Mouse (Mus musculus) forebrain, postnatal 0 days (tissue): ENCODE data around the gene Rnase13. TPM values are rescaled to one million over a fixed set of nuclear protein-coding genes. Genes with fewer than 3 reads are reported as not detected.

ENCODE experiments used
- ATAC-seq: fragments of 200-750 bp; cut with Nextera tagmentation; 2 replicates; pipeline ENCODE4 v1.8.0; 2017; ENCODE audit warnings: mild to moderate bottlenecking, moderate library complexity
- DNase-seq: peaks from one replicate; pipeline ENCODE4 v3.0.0-alpha.2; 2015
- H3K27ac ChIP-seq: fragments of 300-500 bp; sonication (generic); 2 replicates; pipeline ENCODE4 v1.5.1; 2014; ENCODE audit warnings: low read depth, mild to moderate bottlenecking, antibody characterized with exemption, low read length, moderate library complexity, mixed read lengths
- H3K27me3 ChIP-seq: fragments of 300-500 bp; sonication (generic); 2 replicates; pipeline ENCODE4 v1.6.1; 2014; ENCODE audit warnings: mild to moderate bottlenecking, low read length, mixed read lengths; ENCODE audit not compliant: insufficient read depth
- H3K36me3 ChIP-seq: fragments of 300-500 bp; sonication (generic); 2 replicates; pipeline ENCODE4 v1.6.1; 2014; ENCODE audit warnings: mild to moderate bottlenecking, moderate library complexity; ENCODE audit not compliant: insufficient read depth
- H3K4me1 ChIP-seq: fragments of 300-500 bp; sonication (generic); 2 replicates; pipeline ENCODE4 v1.6.1; 2014; ENCODE audit warnings: antibody characterized with exemption; ENCODE audit not compliant: insufficient read depth
- H3K4me2 ChIP-seq: fragments of 300-500 bp; sonication (generic); 2 replicates; pipeline ENCODE4 v1.6.1; 2014; ENCODE audit warnings: low read depth, mild to moderate bottlenecking, moderate library complexity
- H3K4me3 ChIP-seq: fragments of 300-500 bp; sonication (generic); 2 replicates; pipeline ENCODE4 v1.5.1; 2014; ENCODE audit warnings: low read depth, low read length, mixed read lengths
- H3K9ac ChIP-seq: fragments of 300-500 bp; sonication (generic); 2 replicates; pipeline ENCODE4 v1.6.1; 2014; ENCODE audit warnings: mild to moderate bottlenecking
- H3K9me3 ChIP-seq: fragments of 300-500 bp; sonication (generic); 2 replicates; pipeline ENCODE4 v1.6.1; 2016; ENCODE audit warnings: low read length
- CTCF ChIP-seq: sonication (generic); IDR thresholded peaks from 2 replicates; pipeline ENCODE4 v1.5.1; 2016; ENCODE audit warnings: antibody characterized with exemption, control low read depth, low read depth
- WGBS: fragments of 180-500 bp; shearing (Covaris S2); extraction: QIAGEN DNeasy Blood & Tissue Kit; methylation state at CpG from one replicate; pipeline ENCODE4 v1.1.7; 2014; 5-methylcytosine and 5-hydroxymethylcytosine counted together
- polyA plus RNA-seq: library from polyadenylated mRNA; unstranded; fragments of >200 nt; fragmentation: Nextera tagmentation; extraction: Ambion mirVana; gene quantifications from 2 replicates; pipeline ENCODE4 v1.2.1, GENCODE M21; 2015
- total RNA-seq: library from RNA; depleted of rRNA; stranded (reverse); fragments of >200 nt; gene quantifications from 2 replicates; pipeline ENCODE4 v1.2.3, GENCODE M21; 2014; rRNA removed

Rnase13 gene
- total and polyA plus RNA-seq, 2 experiments from 2014 or later: not detected

- ATAC-seq: peak; percentile 34
- peak overlapping the region; percentile 82 for H3K4me3 ChIP-seq
- peak overlapping the region; percentile 87; the same call in 1 of the 2 replicates for H3K9ac ChIP-seq
- H3K4me2 ChIP-seq: peak overlapping the region; percentile 83
- H3K36me3 ChIP-seq: peaks cover 14% of the 10 kb centered on the region
- H3K27ac ChIP-seq: peak overlapping the region; percentile 88
- no peaks in the 10 kb centered on the region for H3K27me3 ChIP-seq
- DNase-seq: peak; percentile 79
- no peaks in the 10 kb centered on the region for H3K9me3 ChIP-seq
- 0% methylated on average over 4 of the region's 4 CpGs for WGBS
- peak; percentile 71 for TF ChIP-seq CTCF
- H3K4me1 ChIP-seq: peaks cover 11% of the 10 kb centered on the region; the same call in 1 of the 2 replicates
These were observed 39.0 kb downstream of the Rnase13 start for GRCm38 (mm10) chr14:51883527-51884030.

- WGBS: 72% methylated on average over 3 of the region's 3 CpGs
- H3K4me2 ChIP-seq: no peak overlapping the region
- H3K9me3 ChIP-seq: no peaks in the 10 kb centered on the region
- no peaks in the 10 kb centered on the region for H3K27me3 ChIP-seq
- no peak overlapping the region for H3K9ac ChIP-seq
- no peak for TF ChIP-seq CTCF
- H3K4me1 ChIP-seq: no peaks in the 10 kb centered on the region
- H3K27ac ChIP-seq: no peak overlapping the region
- ATAC-seq (no peak), DNase-seq (no peak)
- H3K4me3 ChIP-seq: no peak overlapping the region
- H3K36me3 ChIP-seq: no peaks in the 10 kb centered on the region
These were observed 45.1 kb downstream of the Rnase13 start for GRCm38 (mm10) chr14:51877517-51877916.

DNA sequence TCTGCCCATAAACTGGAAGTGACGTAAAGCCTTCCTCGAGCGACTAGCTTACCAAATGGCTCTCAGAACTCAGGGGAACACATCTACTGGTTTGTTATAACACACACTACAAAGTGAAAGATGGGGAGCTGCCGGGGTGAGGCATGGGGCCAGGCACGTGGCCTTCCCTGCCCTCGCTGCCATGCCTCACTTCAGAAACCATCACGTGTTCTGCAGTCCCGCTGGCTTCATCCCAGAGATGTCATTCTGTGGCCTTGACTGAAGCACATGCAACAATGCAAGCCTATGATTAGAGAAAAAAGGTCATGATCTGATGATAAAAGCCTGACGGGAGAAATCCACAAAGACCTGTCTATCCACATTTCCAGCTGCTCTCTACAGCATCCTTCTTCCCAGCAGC, 50.8 kb downstream of the Rnase13 start:
- Histone ChIP-seq H3K36me3 (no peaks in the 10 kb centered on the region), H3K9me3 (no peaks in the 10 kb centered on the region), H3K4me3 (no peak overlapping the region), H3K4me1 (no peaks in the 10 kb centered on the region), H3K27me3 (no peaks in the 10 kb centered on the region), H3K27ac (no peak overlapping the region), H3K9ac (no peak overlapping the region), H3K4me2 (no peak overlapping the region)
- no peak for ATAC-seq
- TF ChIP-seq CTCF: no peak
- 74% methylated on average over 9 of the region's 9 CpGs for WGBS
- DNase-seq: no peak

Other genes starting within 250 kb of the Rnase13 start
- not detected in 2 replicates for gene Gm17079, start 227.3 kb downstream of the Rnase13 start, total RNA-seq
- gene Gm17079, start 227.3 kb downstream of the Rnase13 start, polyA plus RNA-seq: not detected in 2 replicates
- gene Gm5800, start 205.6 kb downstream of the Rnase13 start, total RNA-seq: not detected in 2 replicates
- gene Gm5800, start 205.6 kb downstream of the Rnase13 start, polyA plus RNA-seq: not detected in 2 replicates
- not detected in 2 replicates for gene Ang4, start 149.2 kb downstream of the Rnase13 start, total RNA-seq
- gene Ang4, start 149.2 kb downstream of the Rnase13 start, polyA plus RNA-seq: not detected in 2 replicates
- gene AY358078, start 122.7 kb downstream of the Rnase13 start, total RNA-seq: not detected in 2 replicates
- not detected in 2 replicates for gene AY358078, start 122.7 kb downstream of the Rnase13 start, polyA plus RNA-seq
- not detected in 2 replicates for gene Ear6, start 69.1 kb downstream of the Rnase13 start, total RNA-seq
- not detected in 2 replicates for gene Ear6, start 69.1 kb downstream of the Rnase13 start, polyA plus RNA-seq
- gene Mettl17, start 37.9 kb downstream of the Rnase13 start, total RNA-seq: 47.4 and 49.5 TPM in 2 replicates
- 47.5 and 54.5 TPM in 2 replicates for gene Mettl17, start 37.9 kb downstream of the Rnase13 start, polyA plus RNA-seq
- gene Slc39a2, start 29.9 kb downstream of the Rnase13 start, total RNA-seq: 2.5 and 3.1 TPM in 2 replicates
- 0.29 and 0.39 TPM in 2 replicates for gene Slc39a2, start 29.9 kb downstream of the Rnase13 start, polyA plus RNA-seq
- 284 and 326 TPM in 2 replicates for gene Ndrg2, start 8.6 kb downstream of the Rnase13 start, total RNA-seq
- 210 and 297 TPM in 2 replicates for gene Ndrg2, start 8.6 kb downstream of the Rnase13 start, polyA plus RNA-seq
- not detected in 2 replicates for gene Tppp2, start 4.3 kb downstream of the Rnase13 start, total RNA-seq
- not detected in 2 replicates for gene Tppp2, start 4.3 kb downstream of the Rnase13 start, polyA plus RNA-seq
- gene Arhgef40, start 61.9 kb upstream of the Rnase13 start, total RNA-seq: 61.6 and 84.6 TPM in 2 replicates
- 27.3 and 46.8 TPM in 2 replicates for gene Arhgef40, start 61.9 kb upstream of the Rnase13 start, polyA plus RNA-seq
- 0.38 TPM in 1 of 2 replicates, not detected in the other for gene Tmem253, start 92.9 kb upstream of the Rnase13 start, total RNA-seq
- gene Tmem253, start 92.9 kb upstream of the Rnase13 start, polyA plus RNA-seq: 0.67 TPM in 1 of 2 replicates, not detected in the other
- 37.2 and 51.4 TPM in 2 replicates for gene Zfp219, start 98.0 kb upstream of the Rnase13 start, total RNA-seq
- 16.6 and 19.8 TPM in 2 replicates for gene Zfp219, start 98.0 kb upstream of the Rnase13 start, polyA plus RNA-seq
- not detected in 2 replicates for gene Olfr221, start 119.7 kb upstream of the Rnase13 start, total RNA-seq
- not detected in 2 replicates for gene Olfr221, start 119.7 kb upstream of the Rnase13 start, polyA plus RNA-seq
- gene Hnrnpc, start 181.3 kb upstream of the Rnase13 start, total RNA-seq: 96.3 and 105 TPM in 2 replicates
- 323 and 368 TPM in 2 replicates for gene Hnrnpc, start 181.3 kb upstream of the Rnase13 start, polyA plus RNA-seq
- 1.6 and 3.2 TPM in 2 replicates for gene Rpgrip1, start 187.9 kb upstream of the Rnase13 start, total RNA-seq
- gene Rpgrip1, start 187.9 kb upstream of the Rnase13 start, polyA plus RNA-seq: 50.1 and 50.6 TPM in 2 replicates